Mouse (Mus musculus) midbrain, embryonic 10.5 days (tissue): Measurements from ENCODE around the gene Rnase13. TPM values are rescaled to one million over a fixed set of nuclear protein-coding genes. Genes with fewer than 3 reads are reported as not detected.
"Not testable (repeated sequence)": the region's sequence is repeated elsewhere in the genome, so short reads cannot be mapped to it uniquely, and the experiment has no call there.

Experiments used
- DNase-seq: peaks from one replicate; pipeline ENCODE4 v3.0.0-alpha.2; 2017; ENCODE audit warnings: low spot score
- H3K27ac ChIP-seq: fragments of 300-500 bp; sonication (generic); replicated peaks from 2 replicates; pipeline ENCODE4 v1.5.1; 2016; ENCODE audit warnings: mild to moderate bottlenecking
- H3K27me3 ChIP-seq: fragments of 300-500 bp; sonication (generic); 2 replicates; pipeline ENCODE4 v1.6.1; 2016; ENCODE audit warnings: low read depth, mild to moderate bottlenecking; ENCODE audit not compliant: poor library complexity, severe bottlenecking
- H3K36me3 ChIP-seq: fragments of 300-500 bp; sonication (generic); 2 replicates; pipeline ENCODE4 v1.6.1; 2016; ENCODE audit warnings: mild to moderate bottlenecking, moderate library complexity
- H3K4me1 ChIP-seq: fragments of 300-500 bp; sonication (generic); 2 replicates; pipeline ENCODE4 v1.6.1; 2016
- H3K4me3 ChIP-seq: fragments of 300-500 bp; sonication (generic); 2 replicates; pipeline ENCODE4 v1.5.1; 2016; ENCODE audit warnings: mild to moderate bottlenecking, moderate library complexity
- H3K9me3 ChIP-seq: fragments of 300-500 bp; sonication (generic); replicated peaks from 2 replicates; pipeline ENCODE4 v1.6.1; 2016; ENCODE audit warnings: mild to moderate bottlenecking
- WGBS: fragments of 180-500 bp; shearing (Covaris S2); methylation state at CpG from one replicate; pipeline ENCODE4 v1.1.7; 2016; 5-methylcytosine and 5-hydroxymethylcytosine counted together
- polyA plus RNA-seq: library from polyadenylated mRNA; unstranded; fragments of >200 nt; fragmentation: Nextera tagmentation; extraction: Ambion mirVana; gene quantifications from 2 replicates; pipeline ENCODE4 v1.2.1, GENCODE M21; 2016

Rnase13 gene
- polyA plus RNA-seq: not detected in 2 replicates

DNA sequence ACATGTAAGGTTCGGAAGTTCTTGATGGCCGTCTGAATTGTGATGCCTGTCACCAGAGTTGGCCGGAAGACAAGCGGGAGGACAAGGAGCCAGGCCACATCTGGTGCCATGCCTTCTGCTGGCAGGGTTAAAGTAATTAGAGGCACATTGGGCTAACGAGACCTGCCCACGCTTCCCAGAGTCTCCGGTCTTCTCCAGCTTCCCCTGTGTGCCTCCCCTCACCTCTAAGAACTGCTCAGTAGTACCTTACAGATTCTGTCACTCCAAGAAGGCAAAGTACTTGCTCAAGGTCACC lies at the start of gene Rnase13:
TSS of gene Rnase13 (minus strand) at position 203 of the 295 bp plus-strand sequence.
- Histone ChIP-seq H3K9me3 (no peaks in the 10 kb centered on the region), H3K4me3 (no peak within 1 kb of the TSS), H3K36me3 (no peaks in the 10 kb centered on the region), H3K27ac (no peak within 1 kb of the TSS), H3K27me3 (no peaks in the 10 kb centered on the region), H3K4me1 (no peaks in the 10 kb centered on the region)
- 90% methylated on average over 7 of the region's 7 CpGs for whole genome bisulfite sequencing
- DNase-seq: no peak

DNA sequence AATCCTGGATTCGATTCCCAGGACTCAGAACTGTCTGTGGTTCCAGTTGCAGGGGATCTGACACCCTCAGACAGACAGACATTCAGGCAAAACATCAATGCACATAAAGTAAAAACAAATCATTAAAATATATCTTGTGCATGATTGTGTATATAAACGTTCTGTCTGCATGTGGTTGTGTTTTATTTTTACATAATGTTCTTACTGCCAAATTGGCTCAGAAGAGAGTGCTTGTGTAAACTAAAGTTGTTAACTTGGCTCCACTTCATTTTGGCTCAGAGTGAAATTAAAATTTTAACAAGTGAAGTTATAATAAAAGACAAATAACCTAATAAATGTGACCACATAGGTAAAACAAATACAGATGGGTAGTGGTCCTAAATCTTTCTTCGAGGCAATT lies 44.8 kb upstream of the Rnase13 start:
- no peaks in the 10 kb centered on the region for H3K9me3 ChIP-seq
- DNase-seq: no peak
- 91% methylated on average over 3 of the region's 3 CpGs for WGBS

DNA sequence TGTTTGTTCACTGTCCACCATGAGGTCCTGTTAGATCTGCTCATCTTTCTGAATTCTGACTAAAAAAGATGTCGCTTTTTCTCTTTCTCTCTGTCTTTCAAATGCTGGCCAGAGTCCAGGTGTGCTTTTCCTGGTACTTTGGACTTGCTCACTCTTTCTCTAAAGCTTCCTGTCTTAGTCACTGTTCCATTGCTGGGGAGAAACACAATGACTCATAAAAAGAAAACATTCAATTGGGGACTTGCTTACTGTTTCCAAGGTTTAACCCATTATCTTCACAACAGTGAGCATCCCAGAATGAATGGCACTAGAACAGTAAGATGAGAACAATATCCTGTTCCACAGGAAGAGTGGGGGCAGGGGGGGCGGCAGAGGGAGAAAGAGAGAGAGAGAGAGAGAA lies 37.7 kb upstream of the Rnase13 start:
- Histone ChIP-seq H3K4me3 (no peak overlapping the region), H3K9me3 (peaks cover 5% of the 10 kb centered on the region), H3K4me1 (no peaks in the 10 kb centered on the region), H3K27ac (no peak overlapping the region), H3K27me3 (no peaks in the 10 kb centered on the region), H3K36me3 (no peaks in the 10 kb centered on the region)
- DNase-seq: no peak
- 96% methylated on average over 2 of the region's 2 CpGs for whole genome bisulfite sequencing

More for the DNA sequence above, 44.8 kb upstream of the Rnase13 start:
- H3K4me3 ChIP-seq: no peak overlapping the region
- H3K27me3 ChIP-seq: no peaks in the 10 kb centered on the region
- no peaks in the 10 kb centered on the region for H3K36me3 ChIP-seq
- no peaks in the 10 kb centered on the region for H3K4me1 ChIP-seq
- H3K27ac ChIP-seq: no peak overlapping the region

DNA sequence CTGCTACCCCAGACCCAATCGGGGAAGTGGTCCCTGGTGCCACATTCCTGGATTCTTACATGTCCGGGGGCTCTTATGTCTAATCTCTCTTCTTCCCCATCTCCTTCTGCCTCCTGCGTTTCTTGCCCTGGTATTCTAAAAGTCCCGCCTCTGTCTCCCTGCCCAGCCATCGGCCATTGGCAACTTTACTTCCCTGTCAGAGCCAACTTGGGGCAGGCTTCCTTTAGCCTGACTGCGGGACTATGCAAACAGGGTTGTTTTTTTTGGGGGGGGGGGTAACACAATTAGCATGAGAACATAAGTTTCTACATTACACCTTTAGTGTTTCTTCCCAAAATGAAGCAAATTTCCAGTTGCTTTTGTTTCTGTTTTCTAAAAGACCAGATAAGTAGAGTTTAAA lies 20.8 kb upstream of the Rnase13 start:
- Histone ChIP-seq H3K9me3 (no peaks in the 10 kb centered on the region; the same call in 1 of the 2 replicates), H3K27ac (no peak overlapping the region), H3K4me3 (no peak overlapping the region), H3K4me1 (peaks cover 13% of the 10 kb centered on the region), H3K27me3 (no peaks in the 10 kb centered on the region), H3K36me3 (no peaks in the 10 kb centered on the region)
- 89% methylated on average over 6 of the region's 6 CpGs for WGBS
- no peak for DNase-seq

DNA sequence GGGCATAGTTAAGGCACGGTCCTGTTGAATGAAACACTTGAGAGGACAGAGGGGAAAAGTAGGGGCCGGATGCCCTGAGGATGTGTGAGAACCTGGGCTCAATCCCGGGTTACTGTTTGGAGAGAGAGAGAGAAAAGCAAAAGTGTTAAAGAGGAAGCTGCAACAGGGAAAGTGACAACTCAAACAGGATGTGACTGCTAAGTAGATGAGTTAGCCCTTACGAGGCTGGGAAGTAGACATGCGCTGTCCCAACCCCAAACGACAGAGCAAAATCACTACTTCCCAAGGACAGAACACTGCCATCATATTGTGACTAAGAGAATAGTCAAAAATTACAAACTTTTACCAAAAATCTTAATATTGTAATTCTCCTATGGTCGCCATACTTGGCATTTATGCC lies 19.7 kb upstream of the Rnase13 start:
- WGBS: 80% methylated on average over 7 of the region's 7 CpGs
- peaks cover 13% of the 10 kb centered on the region for H3K4me1 ChIP-seq
- DNase-seq: no peak
- H3K4me3 ChIP-seq: no peak overlapping the region
- H3K36me3 ChIP-seq: no peaks in the 10 kb centered on the region
- H3K27ac ChIP-seq: no peak overlapping the region
- H3K27me3 ChIP-seq: no peaks in the 10 kb centered on the region
- no peaks in the 10 kb centered on the region; the same call in 1 of the 2 replicates for H3K9me3 ChIP-seq

DNA sequence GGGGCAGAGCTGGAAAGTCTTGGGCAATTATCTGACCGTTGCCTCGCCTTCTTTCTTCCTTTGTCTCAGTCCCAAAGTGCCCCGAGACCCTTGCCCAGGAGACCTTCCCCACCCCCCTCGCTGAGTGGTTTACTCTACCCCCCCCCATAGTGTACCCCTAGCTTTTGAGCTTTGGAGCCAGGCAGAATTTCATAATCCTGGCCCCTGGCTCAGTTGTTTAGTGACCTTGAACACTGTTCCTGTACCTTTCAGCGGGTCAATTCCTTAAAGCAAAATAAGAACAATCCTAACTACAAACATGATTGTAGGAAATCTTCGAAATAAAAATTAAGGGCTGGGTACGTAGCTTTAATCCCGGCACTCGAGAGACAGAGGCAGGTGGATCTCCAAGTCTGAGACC lies 19.0 kb upstream of the Rnase13 start:
- Histone ChIP-seq H3K9me3 (no peaks in the 10 kb centered on the region; the same call in 1 of the 2 replicates), H3K27ac (0 out of 2 replicates have a peak overlapping the region, but pooled peaks have one; percentile 19), H3K36me3 (no peaks in the 10 kb centered on the region), H3K4me3 (no peak overlapping the region), H3K27me3 (no peaks in the 10 kb centered on the region), H3K4me1 (peaks cover 13% of the 10 kb centered on the region)
- no peak for DNase-seq
- 61% methylated on average over 9 of the region's 9 CpGs for WGBS

DNA sequence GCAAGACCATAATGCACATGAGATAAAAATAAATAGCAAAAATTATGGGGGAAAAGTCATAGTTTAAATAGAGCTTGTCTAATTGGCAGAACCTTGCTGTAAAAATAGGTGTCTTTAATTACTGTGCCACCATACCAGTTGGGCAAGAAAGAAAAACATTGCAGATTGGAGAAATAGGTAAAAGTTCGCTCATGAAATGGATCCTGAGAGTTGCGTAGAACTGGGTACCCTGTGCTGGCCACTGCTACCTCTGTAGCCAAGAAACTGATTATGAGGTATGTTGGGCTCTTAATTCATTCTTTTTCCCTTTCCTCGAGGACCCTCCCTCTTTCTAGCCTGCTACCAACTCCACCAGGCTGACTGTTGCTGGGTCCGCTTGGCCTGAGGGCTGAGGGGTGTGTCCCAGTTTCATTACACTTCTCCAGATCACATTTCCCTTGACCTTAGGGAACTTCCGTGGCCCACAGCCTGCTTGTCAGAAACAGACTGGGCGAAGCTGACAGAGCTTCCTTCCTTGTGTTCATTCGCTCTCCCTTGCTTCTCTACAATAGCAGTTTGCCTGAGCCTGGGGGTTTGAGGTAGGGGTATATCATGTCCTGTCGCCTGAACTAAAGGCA lies 18.5 kb upstream of the Rnase13 start:
- Histone ChIP-seq H3K4me3 (no peak overlapping the region), H3K27me3 (no peaks in the 10 kb centered on the region), H3K9me3 (no peaks in the 10 kb centered on the region; the same call in 1 of the 2 replicates), H3K36me3 (no peaks in the 10 kb centered on the region), H3K4me1 (peaks cover 13% of the 10 kb centered on the region), H3K27ac (0 out of 2 replicates have a peak overlapping the region, but pooled peaks have one; percentile 19)
- DNase-seq: no peak
- 50% methylated on average over 8 of the region's 8 CpGs for WGBS

DNA sequence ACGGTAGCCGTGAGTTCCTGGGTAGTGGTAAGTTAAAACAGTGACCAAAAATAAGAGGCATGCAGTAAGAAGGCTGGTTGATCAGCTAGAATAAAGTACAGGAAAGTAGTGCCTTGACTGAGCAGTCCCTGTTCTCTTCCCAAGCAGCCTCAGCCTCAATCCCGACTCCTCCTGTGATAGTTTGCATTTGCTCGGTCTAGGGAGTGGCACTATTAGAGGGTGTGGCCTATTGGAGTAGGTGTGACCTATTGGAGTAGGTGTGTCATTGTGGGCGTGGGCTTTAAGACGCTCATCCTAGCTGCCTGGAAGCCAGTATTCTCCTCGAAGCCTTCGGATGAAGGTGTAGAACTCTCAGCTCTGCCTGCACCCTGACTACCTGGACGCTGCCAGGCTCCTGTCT lies 16.4 kb upstream of the Rnase13 start:
- no peaks in the 10 kb centered on the region for H3K36me3 ChIP-seq
- no peak overlapping the region for H3K4me3 ChIP-seq
- no peak overlapping the region for H3K27ac ChIP-seq
- H3K4me1 ChIP-seq: peaks cover 13% of the 10 kb centered on the region
- H3K9me3 ChIP-seq: no peaks in the 10 kb centered on the region; the same call in 1 of the 2 replicates
- 88% methylated on average over 9 of the region's 9 CpGs for WGBS
- DNase-seq: no peak
- no peaks in the 10 kb centered on the region for H3K27me3 ChIP-seq

DNA sequence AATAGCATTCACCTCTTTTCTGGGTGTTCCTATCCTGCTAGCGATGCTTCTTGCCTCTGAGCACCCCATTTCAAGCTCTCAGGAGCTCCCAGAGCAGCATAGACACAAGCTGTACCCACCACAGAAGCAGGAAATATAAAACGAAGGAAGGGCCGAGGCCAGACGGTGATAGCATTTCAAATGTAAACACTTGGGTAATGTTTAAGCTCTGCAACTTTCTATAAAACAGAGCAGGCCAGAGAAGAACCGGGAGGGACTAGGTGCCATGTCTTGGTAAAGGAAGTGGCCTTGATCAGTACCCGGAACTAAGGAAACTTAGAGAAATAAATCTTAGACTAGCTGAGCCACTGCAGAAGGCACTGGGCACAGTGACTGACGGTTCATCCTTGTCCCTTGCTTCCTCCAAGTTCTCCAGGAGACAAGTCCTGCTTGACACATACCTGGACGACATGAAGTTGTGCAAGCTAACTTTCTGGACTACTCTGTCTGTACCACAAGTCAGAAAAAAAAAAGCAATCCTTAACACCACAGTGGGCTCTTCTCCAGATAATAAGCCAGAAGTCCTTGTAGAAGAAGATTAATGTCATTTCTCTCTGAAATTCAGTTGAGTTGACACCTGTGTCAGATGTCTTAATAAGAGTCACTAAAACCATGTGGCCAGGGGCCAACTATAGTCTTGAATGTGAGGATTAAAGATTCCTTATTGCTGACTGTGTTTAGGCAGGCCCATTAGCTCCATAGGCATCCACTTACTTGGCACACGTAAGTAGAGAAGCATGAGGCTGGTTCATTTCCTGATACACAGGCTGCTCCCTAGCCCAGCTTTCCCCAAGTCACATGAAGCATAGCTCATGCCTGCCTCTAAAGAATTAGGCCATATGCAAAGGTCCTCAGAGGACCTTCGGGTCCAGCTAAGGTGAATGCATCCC lies 9.8 kb upstream of the Rnase13 start:
- Histone ChIP-seq H3K4me1 (no peaks in the 10 kb centered on the region), H3K4me3 (no peak overlapping the region), H3K27ac (no peak overlapping the region), H3K27me3 (no peaks in the 10 kb centered on the region), H3K9me3 (no peaks in the 10 kb centered on the region), H3K36me3 (no peaks in the 10 kb centered on the region)
- DNase-seq: no peak
- 82% methylated on average over 10 of the region's 10 CpGs for WGBS

DNA sequence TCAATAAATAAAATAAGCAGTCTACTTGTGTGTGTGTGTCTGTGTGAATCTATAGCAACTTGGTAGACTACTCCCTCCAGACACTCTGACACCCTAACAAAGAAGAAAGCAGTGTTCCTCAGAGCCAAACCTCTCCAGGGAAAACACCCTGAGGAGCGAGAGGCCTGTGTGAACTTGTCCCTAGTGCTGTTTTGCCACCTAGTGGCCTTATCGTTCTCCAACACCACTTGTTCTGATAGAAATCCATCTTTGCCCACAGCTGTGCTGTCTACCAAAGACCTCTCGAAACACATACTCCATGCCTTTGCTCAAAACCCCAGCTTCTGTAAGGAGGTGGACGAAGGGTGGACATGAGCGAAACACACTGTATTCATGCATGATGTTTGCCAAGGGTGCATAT lies 8.3 kb upstream of the Rnase13 start:
- Histone ChIP-seq H3K9me3 (no peaks in the 10 kb centered on the region), H3K36me3 (no peaks in the 10 kb centered on the region), H3K4me1 (no peaks in the 10 kb centered on the region), H3K27me3 (no peaks in the 10 kb centered on the region), H3K4me3 (no peak overlapping the region), H3K27ac (no peak overlapping the region)
- DNase-seq: peak; percentile 51
- 42% methylated on average over 5 of the region's 5 CpGs for WGBS

DNA sequence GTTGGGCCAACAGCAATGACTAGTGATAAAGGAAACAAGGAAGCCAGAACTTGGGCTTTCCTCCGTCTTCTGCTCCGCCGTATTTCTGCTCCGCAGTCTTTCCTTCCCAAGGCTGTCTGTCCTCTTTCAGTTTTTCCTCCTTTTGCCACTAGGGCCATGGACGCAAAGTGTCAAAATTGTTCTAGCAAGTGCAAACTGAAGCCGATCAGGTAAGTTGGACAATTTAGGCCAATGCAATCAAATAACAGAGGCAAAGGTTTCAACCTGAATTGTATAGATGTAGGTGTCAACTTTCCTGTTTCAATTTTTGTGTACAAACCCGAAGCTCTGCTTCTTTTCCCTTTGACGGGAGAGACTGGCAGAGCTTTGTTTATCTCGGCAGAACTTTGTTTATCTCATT lies 7.4 kb upstream of the Rnase13 start:
- WGBS: 74% methylated on average over 9 of the region's 9 CpGs
- H3K27me3 ChIP-seq: no peaks in the 10 kb centered on the region

DNA sequence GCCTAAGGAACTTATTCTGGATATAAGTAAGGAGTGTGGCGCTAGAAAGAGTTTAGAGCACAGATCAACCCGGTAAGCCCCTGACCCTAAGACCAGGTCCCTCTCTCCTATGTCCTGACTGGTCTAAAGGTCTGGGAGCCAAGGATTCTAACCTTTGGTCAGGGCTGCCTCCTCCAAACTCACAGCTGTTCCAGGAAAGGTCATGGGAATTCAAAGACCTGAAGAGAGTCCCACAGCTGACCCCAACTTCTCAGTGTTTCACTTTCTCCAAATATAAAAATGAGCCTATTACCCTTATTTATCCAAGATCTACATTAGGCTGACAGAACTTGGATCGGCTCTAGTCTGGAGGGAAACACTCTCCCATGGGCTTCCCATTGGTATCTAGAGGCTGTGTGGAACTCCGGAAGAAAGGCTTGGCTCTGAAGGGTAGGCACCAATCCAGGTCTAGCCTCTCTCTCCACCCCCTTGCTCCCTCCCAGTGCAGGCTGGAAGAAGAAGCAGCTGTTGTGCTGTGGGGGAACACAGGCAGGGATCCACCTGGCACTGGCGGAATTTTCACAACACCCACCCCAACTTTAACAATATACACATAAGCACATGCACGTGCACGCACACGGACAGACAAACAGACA lies 6.9 kb upstream of the Rnase13 start:
- no peak for DNase-seq
- no peaks in the 10 kb centered on the region for H3K9me3 ChIP-seq
- H3K4me3 ChIP-seq: no peak overlapping the region
- no peaks in the 10 kb centered on the region for H3K27me3 ChIP-seq
- H3K36me3 ChIP-seq: no peaks in the 10 kb centered on the region
- WGBS: 89% methylated on average over 8 of the region's 8 CpGs
- no peak overlapping the region for H3K27ac ChIP-seq
- H3K4me1 ChIP-seq: no peaks in the 10 kb centered on the region

More for the DNA sequence above, 7.4 kb upstream of the Rnase13 start:
- H3K9me3 ChIP-seq: no peaks in the 10 kb centered on the region
- no peak for DNase-seq
- H3K27ac ChIP-seq: no peak overlapping the region
- H3K36me3 ChIP-seq: no peaks in the 10 kb centered on the region
- H3K4me1 ChIP-seq: no peaks in the 10 kb centered on the region
- H3K4me3 ChIP-seq: no peak overlapping the region

DNA sequence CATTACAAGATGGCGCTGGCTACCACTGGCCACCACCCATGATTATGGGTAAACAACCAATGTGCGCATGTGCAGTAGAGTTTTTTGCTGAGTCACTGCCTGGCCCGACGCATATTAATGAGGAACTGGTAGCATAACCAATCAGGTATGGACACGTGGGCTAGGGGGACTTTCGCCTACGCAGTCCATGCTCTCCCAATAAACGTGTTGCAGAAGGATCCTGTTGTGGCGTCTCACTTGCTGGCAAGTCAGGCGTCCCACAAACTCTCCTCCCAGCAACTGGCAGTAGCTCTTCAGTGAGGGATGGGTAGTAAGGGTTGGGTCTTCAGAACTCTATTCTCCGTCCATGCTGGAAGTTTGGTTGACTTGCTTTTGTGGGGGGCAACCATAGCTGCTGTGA lies 4.4 kb upstream of the Rnase13 start:
- not testable (repeated sequence) for H3K27me3 ChIP-seq, DNase-seq, H3K9me3 ChIP-seq, H3K27ac ChIP-seq, H3K4me1 ChIP-seq, H3K4me3 ChIP-seq, H3K36me3 ChIP-seq
- WGBS: 93% methylated on average over 11 of the region's 11 CpGs
